Mouse (Mus musculus) left cerebral cortex, postnatal 14 days (tissue): ENCODE results near the gene Adh4. TPM values are rescaled to one million over a fixed set of nuclear protein-coding genes. Genes with fewer than 3 reads are reported as not detected.

Experiments used
- total RNA-seq, 2 experiments: library from RNA; stranded (reverse); gene quantifications; 2 replicates each; pipeline ENCODE4 v1.2.3; 2021

Gene Adh4
- total RNA-seq, 2 experiments from 2014 or later: not detected

Other genes with a start within 250 kb of the Adh4 start
- not detected for gene 4930579F01Rik, start 221.6 kb upstream of the Adh4 start, total RNA-seq
- under 1 TPM; 0.08 to 0.09 TPM for gene Adh7, start 197.7 kb upstream of the Adh4 start, total RNA-seq
- under 1 TPM; 0.64 to 0.89 TPM for gene Adh1, start 154.5 kb upstream of the Adh4 start, total RNA-seq
- not detected for gene Adh6a, start 102.2 kb upstream of the Adh4 start, total RNA-seq
- under 1 TPM in 1 of 2 experiments, not detected in 1; 0.25 TPM for gene Adh6b, start 73.7 kb upstream of the Adh4 start, total RNA-seq
- 10 to 100 TPM; 72.7 to 73.4 TPM for gene Adh5, start 27.6 kb downstream of the Adh4 start, total RNA-seq
- gene Metap1, start 74.0 kb downstream of the Adh4 start, total RNA-seq: 10 to 100 TPM; 40.7 to 41.9 TPM
- 100 to 1,000 TPM; 154 to 172 TPM for gene Eif4e, start 110.7 kb downstream of the Adh4 start, total RNA-seq